Mouse (Mus musculus): Measurements from ENCODE around the gene Cadm2. TPM values are rescaled to one million over a fixed set of nuclear protein-coding genes. Genes with fewer than 3 reads are reported as not detected.

The Cadm2 gene
- polyA plus RNA-seq, 2 experiments: 2.8 to 3.8 TPM

DNA sequence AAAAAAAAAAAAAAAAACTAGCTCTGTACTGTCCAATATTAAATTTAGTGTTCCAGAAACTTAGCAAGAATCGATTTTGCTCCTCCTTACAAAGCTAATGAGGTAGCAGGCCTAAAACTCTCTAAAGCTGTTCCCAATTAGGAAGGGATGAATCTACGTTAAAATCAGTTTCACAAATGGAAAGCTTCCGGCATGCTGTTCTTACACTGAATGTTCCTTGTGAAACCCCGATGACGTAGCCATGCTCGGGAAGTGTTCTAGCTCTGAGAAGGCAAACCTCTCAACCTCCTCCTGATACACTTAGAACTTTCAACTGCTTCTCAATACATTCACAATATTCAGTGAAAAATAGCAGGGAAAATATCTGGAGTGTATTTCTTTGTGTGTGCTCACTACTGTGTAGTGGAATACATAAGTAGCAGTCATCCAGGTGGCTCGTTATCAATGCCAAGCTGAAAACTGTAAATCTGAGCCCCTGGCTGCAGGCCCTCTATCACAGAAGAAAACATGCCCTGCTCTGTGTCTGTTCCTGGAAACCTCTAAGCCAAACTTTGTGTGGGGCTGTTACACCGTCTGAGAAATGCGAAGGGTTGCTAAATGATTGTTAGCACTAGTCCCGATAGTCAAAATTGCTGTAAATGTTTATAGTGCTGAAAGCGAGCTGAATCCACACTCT lies 41.7 kb downstream of the Cadm2 start:
- no peak overlapping the region for H3K27ac ChIP-seq (replicated peaks; ENCODE audit: low read depth, low read length)
- no peaks in the 10 kb centered on the region for H3K36me3 ChIP-seq (ENCODE audit: control insufficient read depth, insufficient read depth, low read length)
- ATAC-seq (ENCODE audit: low FRiP score, low read depth) (no peak), DNase-seq (ENCODE audit: low spot score) (peak; percentile 28)
- no peak for TF ChIP-seq POLR2A (IDR thresholded peaks at IDR 0.05; ENCODE audit: borderline replicate concordance, extremely low read depth, insufficient read depth, insufficient read length)
- H3K9ac ChIP-seq (ENCODE audit: low read depth, low read length, severe bottlenecking): no peak overlapping the region
- 25% methylated on average over 11 of the region's 11 CpGs for WGBS
- H3K4me1 ChIP-seq (ENCODE audit: control insufficient read depth, insufficient read depth, low read length): no peaks in the 10 kb centered on the region
- H3K4me3 ChIP-seq (replicated peaks; ENCODE audit: low read length): no peak overlapping the region
- H3K27me3 ChIP-seq (ENCODE audit: control insufficient read depth, insufficient read depth, low read length): no peaks in the 10 kb centered on the region
- no peak overlapping the region for H3K4me2 ChIP-seq (replicated peaks; ENCODE audit: low read depth, low read length, severe bottlenecking)
- H3K9me3 ChIP-seq (ENCODE audit: control insufficient read depth, low read length): no peaks in the 10 kb centered on the region

GRCm38 (mm10) chr16:67575557-67575956 lies 45.2 kb downstream of the Cadm2 start:
- Histone ChIP-seq H3K4me2 (replicated peaks; ENCODE audit: low read depth, low read length, severe bottlenecking) (no peak overlapping the region), H3K27me3 (ENCODE audit: control insufficient read depth, insufficient read depth, low read length) (no peaks in the 10 kb centered on the region), H3K27ac (replicated peaks; ENCODE audit: low read depth, low read length) (no peak overlapping the region), H3K36me3 (ENCODE audit: control insufficient read depth, insufficient read depth, low read length) (no peaks in the 10 kb centered on the region), H3K9ac (ENCODE audit: low read depth, low read length, severe bottlenecking) (no peak overlapping the region), H3K4me3 (replicated peaks; ENCODE audit: low read length) (no peak overlapping the region), H3K9me3 (ENCODE audit: control insufficient read depth, low read length) (no peaks in the 10 kb centered on the region), H3K4me1 (ENCODE audit: control insufficient read depth, insufficient read depth, low read length) (no peaks in the 10 kb centered on the region)
- no peak for TF ChIP-seq POLR2A (IDR thresholded peaks at IDR 0.05; ENCODE audit: borderline replicate concordance, extremely low read depth, insufficient read depth, insufficient read length)
- DNase-seq (ENCODE audit: low spot score) (no peak), ATAC-seq (ENCODE audit: low FRiP score, low read depth) (no peak)
- 72% methylated on average over 5 of the region's 5 CpGs for WGBS

- DNase-seq (ENCODE audit: low spot score): no peak
Observed at GRCm38 (mm10) chr16:67526992-67527391, 93.7 kb downstream of the Cadm2 start.

DNA sequence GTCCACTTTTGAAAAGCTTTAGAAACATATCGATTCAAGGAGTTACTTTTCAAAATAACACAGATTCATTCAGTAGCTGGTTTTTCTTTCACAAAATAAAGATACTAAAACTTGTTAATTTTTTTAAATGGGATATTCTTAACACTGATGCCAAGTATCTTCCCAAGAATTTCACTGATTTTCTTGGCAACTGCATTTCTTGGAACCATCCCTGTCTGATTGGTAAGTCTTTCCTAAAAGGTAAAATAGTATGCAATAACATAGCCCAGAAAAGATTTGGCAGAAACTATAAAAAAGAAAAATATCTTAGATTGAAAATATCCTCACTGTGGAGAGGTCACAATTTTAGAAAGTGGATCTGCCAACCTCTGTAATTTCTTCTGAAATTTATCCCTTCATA lies 95.8 kb downstream of the Cadm2 start:
- no peak for TF ChIP-seq POLR2A (IDR thresholded peaks at IDR 0.05; ENCODE audit: borderline replicate concordance, extremely low read depth, insufficient read depth, insufficient read length)
- no peak overlapping the region for H3K9ac ChIP-seq (ENCODE audit: low read depth, low read length, severe bottlenecking)
- no peak overlapping the region for H3K4me3 ChIP-seq (replicated peaks; ENCODE audit: low read length)
- WGBS: 71% methylated on average over 1 of the region's 1 CpGs
- H3K36me3 ChIP-seq (ENCODE audit: control insufficient read depth, insufficient read depth, low read length): no peaks in the 10 kb centered on the region
- no peaks in the 10 kb centered on the region for H3K4me1 ChIP-seq (ENCODE audit: control insufficient read depth, insufficient read depth, low read length)
- ATAC-seq (ENCODE audit: low FRiP score, low read depth) (no peak), DNase-seq (ENCODE audit: low spot score) (no peak)
- H3K9me3 ChIP-seq (ENCODE audit: control insufficient read depth, low read length): no peaks in the 10 kb centered on the region
- H3K27me3 ChIP-seq (ENCODE audit: control insufficient read depth, insufficient read depth, low read length): no peaks in the 10 kb centered on the region
- H3K27ac ChIP-seq (replicated peaks; ENCODE audit: low read depth, low read length): no peak overlapping the region
- H3K4me2 ChIP-seq (replicated peaks; ENCODE audit: low read depth, low read length, severe bottlenecking): no peak overlapping the region

More at GRCm38 (mm10) chr16:67526992-67527391, 93.7 kb downstream of the Cadm2 start:
- no peak overlapping the region for H3K9ac ChIP-seq (ENCODE audit: low read depth, low read length, severe bottlenecking)
- ATAC-seq (ENCODE audit: low FRiP score, low read depth): no peak
- no peaks in the 10 kb centered on the region for H3K27me3 ChIP-seq (ENCODE audit: control insufficient read depth, insufficient read depth, low read length)
- no peaks in the 10 kb centered on the region for H3K4me1 ChIP-seq (ENCODE audit: control insufficient read depth, insufficient read depth, low read length)
- no peak overlapping the region for H3K4me2 ChIP-seq (replicated peaks; ENCODE audit: low read depth, low read length, severe bottlenecking)
- H3K4me3 ChIP-seq (replicated peaks; ENCODE audit: low read length): no peak overlapping the region
- no peaks in the 10 kb centered on the region for H3K9me3 ChIP-seq (ENCODE audit: control insufficient read depth, low read length)
- H3K27ac ChIP-seq (replicated peaks; ENCODE audit: low read depth, low read length): no peak overlapping the region
- 79% methylated on average over 1 of the region's 1 CpGs for WGBS
- no peak for TF ChIP-seq POLR2A (IDR thresholded peaks at IDR 0.05; ENCODE audit: borderline replicate concordance, extremely low read depth, insufficient read depth, insufficient read length)
- H3K36me3 ChIP-seq (ENCODE audit: control insufficient read depth, insufficient read depth, low read length): no peaks in the 10 kb centered on the region

GRCm38 (mm10) chr16:67518311-67518710 lies 102.4 kb downstream of the Cadm2 start:
- Histone ChIP-seq H3K27me3 (ENCODE audit: control insufficient read depth, insufficient read depth, low read length) (no peaks in the 10 kb centered on the region), H3K9ac (ENCODE audit: low read depth, low read length, severe bottlenecking) (no peak overlapping the region), H3K4me3 (replicated peaks; ENCODE audit: low read length) (no peak overlapping the region), H3K9me3 (ENCODE audit: control insufficient read depth, low read length) (no peaks in the 10 kb centered on the region), H3K36me3 (ENCODE audit: control insufficient read depth, insufficient read depth, low read length) (no peaks in the 10 kb centered on the region), H3K27ac (replicated peaks; ENCODE audit: low read depth, low read length) (no peak overlapping the region), H3K4me1 (ENCODE audit: control insufficient read depth, insufficient read depth, low read length) (no peaks in the 10 kb centered on the region), H3K4me2 (replicated peaks; ENCODE audit: low read depth, low read length, severe bottlenecking) (no peak overlapping the region)
- 67% methylated on average over 3 of the region's 3 CpGs for WGBS
- no peak for TF ChIP-seq POLR2A (IDR thresholded peaks at IDR 0.05; ENCODE audit: borderline replicate concordance, extremely low read depth, insufficient read depth, insufficient read length)
- ATAC-seq (ENCODE audit: low FRiP score, low read depth) (no peak), DNase-seq (ENCODE audit: low spot score) (no peak)
